Mouse (Mus musculus): ENCODE results near the gene Gm20388. TPM values are rescaled to one million over a fixed set of nuclear protein-coding genes. Genes with fewer than 3 reads are reported as not detected.
"Not testable (repeated sequence)": the region's sequence is repeated elsewhere in the genome, so short reads cannot be mapped to it uniquely, and the experiment has no call there.

The Gm20388 gene
- total and polyA plus RNA-seq, 2 experiments from 2014 or later: 51.3 TPM; not detected in 1

GRCm38 (mm10) chr8:120333681-120334080 lies 423.0 kb downstream of the Gm20388 start:
- DNase-seq (no peak), ATAC-seq (no peak)
- no peak overlapping the region for H3K4me3 ChIP-seq (ENCODE audit: low read depth, low read length)
- peaks cover 28% of the 10 kb centered on the region for H3K4me1 ChIP-seq (ENCODE audit: insufficient read depth)
- no peak overlapping the region for H3K9ac ChIP-seq
- no peak overlapping the region for H3K4me2 ChIP-seq (ENCODE audit: low read depth)
- H3K27ac ChIP-seq (ENCODE audit: low read depth, low read length): no peak overlapping the region
- no peaks in the 10 kb centered on the region for H3K27me3 ChIP-seq (ENCODE audit: insufficient read depth, low read length)
- no peak for TF ChIP-seq CTCF (IDR thresholded peaks at IDR 0.05; ENCODE audit: low read depth)
- 88% methylated on average over 4 of the region's 4 CpGs for WGBS
- H3K36me3 ChIP-seq (ENCODE audit: insufficient read depth): no peaks in the 10 kb centered on the region
- H3K9me3 ChIP-seq (ENCODE audit: low read length): no peaks in the 10 kb centered on the region

- H3K27ac ChIP-seq (ENCODE audit: low read depth, low read length); H3K9ac ChIP-seq; H3K36me3 ChIP-seq (ENCODE audit: insufficient read depth); DNase-seq; ATAC-seq; H3K4me2 ChIP-seq (ENCODE audit: low read depth); H3K4me3 ChIP-seq (ENCODE audit: low read depth, low read length); H3K9me3 ChIP-seq (ENCODE audit: low read length); H3K27me3 ChIP-seq (ENCODE audit: insufficient read depth, low read length): not testable (repeated sequence)
- peaks cover 23% of the 10 kb centered on the region for H3K4me1 ChIP-seq (ENCODE audit: insufficient read depth)
- 64% methylated on average over 3 of the region's 3 CpGs for WGBS
Measured at GRCm38 (mm10) chr8:120334261-120334660, 423.6 kb downstream of the Gm20388 start.

GRCm38 (mm10) chr8:120334878-120335261 lies 424.2 kb downstream of the Gm20388 start:
- peak overlapping the region; percentile 48 for H3K27ac ChIP-seq (ENCODE audit: low read depth, low read length)
- H3K9ac ChIP-seq: peak overlapping the region; percentile 41
- peak; percentile 67 for DNase-seq
- no peaks in the 10 kb centered on the region for H3K36me3 ChIP-seq (ENCODE audit: insufficient read depth)
- 13% methylated on average over 5 of the region's 5 CpGs for WGBS
- TF ChIP-seq CTCF (IDR thresholded peaks at IDR 0.05; ENCODE audit: low read depth): no peak
- no peak overlapping the region for H3K4me3 ChIP-seq (ENCODE audit: low read depth, low read length)
- H3K27me3 ChIP-seq (ENCODE audit: insufficient read depth, low read length): no peaks in the 10 kb centered on the region
- H3K9me3 ChIP-seq (ENCODE audit: low read length): no peaks in the 10 kb centered on the region
- peak overlapping the region; percentile 15; the same call in 1 of the 2 replicates for H3K4me2 ChIP-seq (ENCODE audit: low read depth)
- peak; percentile 56 for ATAC-seq
- H3K4me1 ChIP-seq (ENCODE audit: insufficient read depth): peaks cover 20% of the 10 kb centered on the region

GRCm38 (mm10) chr8:120335262-120336086 lies 424.8 kb downstream of the Gm20388 start:
- Histone ChIP-seq H3K27ac (ENCODE audit: low read depth, low read length) (peak overlapping the region; percentile 48), H3K4me3 (ENCODE audit: low read depth, low read length) (no peak overlapping the region), H3K9ac (peak overlapping the region; percentile 22; the same call in 1 of the 2 replicates), H3K4me2 (ENCODE audit: low read depth) (peak overlapping the region; percentile 15; the same call in 1 of the 2 replicates), H3K4me1 (ENCODE audit: insufficient read depth) (peaks cover 20% of the 10 kb centered on the region), H3K36me3 (ENCODE audit: insufficient read depth) (no peaks in the 10 kb centered on the region), H3K9me3 (ENCODE audit: low read length) (no peaks in the 10 kb centered on the region), H3K27me3 (ENCODE audit: insufficient read depth, low read length) (no peaks in the 10 kb centered on the region)
- ATAC-seq (peak; percentile 60), DNase-seq (peak; percentile 61)
- 3% methylated on average over 17 of the region's 17 CpGs for WGBS
- TF ChIP-seq CTCF (IDR thresholded peaks at IDR 0.05; ENCODE audit: low read depth): no peak

- Histone ChIP-seq H3K9me3 (ENCODE audit: low read length) (no peaks in the 10 kb centered on the region), H3K27me3 (ENCODE audit: insufficient read depth, low read length) (no peaks in the 10 kb centered on the region), H3K36me3 (ENCODE audit: insufficient read depth) (no peaks in the 10 kb centered on the region), H3K4me3 (ENCODE audit: low read depth, low read length) (no peak overlapping the region), H3K4me1 (ENCODE audit: insufficient read depth) (peaks cover 20% of the 10 kb centered on the region), H3K27ac (ENCODE audit: low read depth, low read length) (no peak overlapping the region), H3K4me2 (ENCODE audit: low read depth) (peak overlapping the region; percentile 15; the same call in 1 of the 2 replicates), H3K9ac (no peak overlapping the region)
- no peak for TF ChIP-seq CTCF (IDR thresholded peaks at IDR 0.05; ENCODE audit: low read depth)
- DNase-seq: no peak
- ATAC-seq: peak; percentile 27; the same call in 1 of the 2 replicates
- 1% methylated on average over 9 of the region's 9 CpGs for WGBS
Measured at GRCm38 (mm10) chr8:120336087-120336380, 425.4 kb downstream of the Gm20388 start.

GRCm38 (mm10) chr8:120336909-120337555 lies 426.4 kb downstream of the Gm20388 start:
- Histone ChIP-seq H3K4me3 (ENCODE audit: low read depth, low read length) (no peak overlapping the region), H3K9ac (no peak overlapping the region), H3K27me3 (ENCODE audit: insufficient read depth, low read length) (no peaks in the 10 kb centered on the region), H3K4me1 (ENCODE audit: insufficient read depth) (peaks cover 26% of the 10 kb centered on the region), H3K36me3 (ENCODE audit: insufficient read depth) (no peaks in the 10 kb centered on the region), H3K27ac (ENCODE audit: low read depth, low read length) (no peak overlapping the region), H3K9me3 (ENCODE audit: low read length) (no peaks in the 10 kb centered on the region), H3K4me2 (ENCODE audit: low read depth) (no peak overlapping the region)
- no peak for TF ChIP-seq CTCF (IDR thresholded peaks at IDR 0.05; ENCODE audit: low read depth)
- no peak for DNase-seq
- ATAC-seq: no peak
- WGBS: 48% methylated on average over 5 of the region's 5 CpGs

GRCm38 (mm10) chr8:120337627-120338026 lies 427.0 kb downstream of the Gm20388 start:
- Histone ChIP-seq H3K9me3 (ENCODE audit: low read length) (no peaks in the 10 kb centered on the region), H3K27me3 (ENCODE audit: insufficient read depth, low read length) (no peaks in the 10 kb centered on the region), H3K4me1 (ENCODE audit: insufficient read depth) (peaks cover 26% of the 10 kb centered on the region), H3K4me3 (ENCODE audit: low read depth, low read length) (no peak overlapping the region), H3K9ac (no peak overlapping the region), H3K4me2 (ENCODE audit: low read depth) (no peak overlapping the region), H3K27ac (ENCODE audit: low read depth, low read length) (no peak overlapping the region), H3K36me3 (ENCODE audit: insufficient read depth) (no peaks in the 10 kb centered on the region)
- TF ChIP-seq CTCF (IDR thresholded peaks at IDR 0.05; ENCODE audit: low read depth): no peak
- ATAC-seq: no peak
- no peak for DNase-seq
- 63% methylated on average over 5 of the region's 5 CpGs for whole genome bisulfite sequencing

All from forebrain, postnatal 0 days (tissue).